Mouse (Mus musculus) intestine, postnatal 0 days (tissue): ENCODE measurements around the gene Lrrc20. TPM values are rescaled to one million over a fixed set of nuclear protein-coding genes. Genes with fewer than 3 reads are reported as not detected.

ENCODE experiments used
- ATAC-seq: fragments of 200-750 bp; cut with Nextera tagmentation; 2 replicates; pipeline ENCODE4 v1.8.0; 2017; ENCODE audit warnings: mild to moderate bottlenecking, moderate TSS enrichment, moderate library complexity
- H3K27ac ChIP-seq: fragments of 300-500 bp; sonication (generic); 2 replicates; pipeline ENCODE4 v1.5.1; 2014; ENCODE audit warnings: mild to moderate bottlenecking, low read depth, low read length, moderate library complexity
- H3K27me3 ChIP-seq: fragments of 300-500 bp; sonication (generic); replicated peaks from 2 replicates; pipeline ENCODE4 v1.6.1; 2014; ENCODE audit warnings: low read length, mixed read lengths; ENCODE audit not compliant: control insufficient read depth, insufficient read depth
- H3K36me3 ChIP-seq: fragments of 300-500 bp; sonication (generic); 2 replicates; pipeline ENCODE4 v1.6.1; 2014; ENCODE audit warnings: mild to moderate bottlenecking, moderate library complexity; ENCODE audit not compliant: control insufficient read depth, insufficient read depth
- H3K4me1 ChIP-seq: fragments of 300-500 bp; sonication (generic); replicated peaks from 2 replicates; pipeline ENCODE4 v1.6.1; 2014; ENCODE audit warnings: antibody characterized with exemption, low read length, mixed read lengths; ENCODE audit not compliant: control insufficient read depth, insufficient read depth
- H3K4me2 ChIP-seq: fragments of 300-500 bp; sonication (generic); replicated peaks from 2 replicates; pipeline ENCODE4 v1.6.1; 2014; ENCODE audit warnings: low read depth, mild to moderate bottlenecking, moderate library complexity
- H3K4me3 ChIP-seq: fragments of 300-500 bp; sonication (generic); 2 replicates; pipeline ENCODE4 v1.5.1; 2014; ENCODE audit warnings: low read depth, low read length
- H3K9ac ChIP-seq: fragments of 300-500 bp; sonication (generic); 2 replicates; pipeline ENCODE4 v1.6.1; 2014; ENCODE audit warnings: mild to moderate bottlenecking, low read depth, low read length
- H3K9me3 ChIP-seq: fragments of 300-500 bp; sonication (generic); 2 replicates; pipeline ENCODE4 v1.6.1; 2016; ENCODE audit warnings: mixed run types; ENCODE audit not compliant: control insufficient read depth
- CTCF ChIP-seq: sonication (generic); IDR thresholded peaks from 2 replicates; pipeline ENCODE4 v1.5.1; 2016; ENCODE audit warnings: low read depth, mild to moderate bottlenecking, control low read depth, antibody characterized with exemption, moderate library complexity
- WGBS: fragments of 180-500 bp; shearing (Covaris S2); extraction: QIAGEN DNeasy Blood & Tissue Kit; methylation state at CpG from one replicate; pipeline ENCODE4 v1.1.7; 2014; 5-methylcytosine and 5-hydroxymethylcytosine counted together
- polyA plus RNA-seq: library from polyadenylated mRNA; unstranded; fragments of >200 nt; fragmentation: Nextera tagmentation; extraction: Ambion mirVana; gene quantifications from 2 replicates; pipeline ENCODE4 v1.2.1, GENCODE M21; 2015

Gene Lrrc20
- polyA plus RNA-seq, 1 experiment from 2014 or later: 3.3 TPM

DNA sequence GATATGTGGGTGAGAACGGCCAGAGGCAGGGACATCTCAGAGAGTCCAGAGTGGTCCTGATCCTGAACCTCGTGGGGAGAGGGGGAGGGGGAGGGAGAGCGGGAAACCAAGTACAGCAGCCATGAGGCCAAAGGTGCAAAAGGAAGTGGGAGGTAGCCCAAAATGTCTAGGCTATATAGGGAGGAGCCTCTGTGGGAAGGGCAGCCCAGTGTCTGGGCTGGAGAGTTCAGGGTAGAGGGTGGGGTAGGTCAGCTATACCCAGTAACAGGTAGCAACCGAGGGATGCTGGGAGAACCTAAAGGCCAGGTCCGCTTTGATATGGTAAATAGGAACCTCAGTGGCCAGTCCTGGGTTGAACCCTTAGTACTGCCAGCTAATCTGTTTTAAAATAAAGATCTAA is 149.2 kb downstream of the Lrrc20 start:
- ATAC-seq: no peak
- Histone ChIP-seq H3K4me3 (no peak overlapping the region), H3K9ac (no peak overlapping the region), H3K9me3 (no peaks in the 10 kb centered on the region), H3K4me2 (no peak overlapping the region), H3K36me3 (no peaks in the 10 kb centered on the region), H3K27me3 (peaks cover 25% of the 10 kb centered on the region), H3K27ac (no peak overlapping the region), H3K4me1 (no peaks in the 10 kb centered on the region; the same call in 1 of the 2 replicates)
- WGBS: 30% methylated on average over 5 of the region's 5 CpGs
- TF ChIP-seq CTCF: no peak

DNA sequence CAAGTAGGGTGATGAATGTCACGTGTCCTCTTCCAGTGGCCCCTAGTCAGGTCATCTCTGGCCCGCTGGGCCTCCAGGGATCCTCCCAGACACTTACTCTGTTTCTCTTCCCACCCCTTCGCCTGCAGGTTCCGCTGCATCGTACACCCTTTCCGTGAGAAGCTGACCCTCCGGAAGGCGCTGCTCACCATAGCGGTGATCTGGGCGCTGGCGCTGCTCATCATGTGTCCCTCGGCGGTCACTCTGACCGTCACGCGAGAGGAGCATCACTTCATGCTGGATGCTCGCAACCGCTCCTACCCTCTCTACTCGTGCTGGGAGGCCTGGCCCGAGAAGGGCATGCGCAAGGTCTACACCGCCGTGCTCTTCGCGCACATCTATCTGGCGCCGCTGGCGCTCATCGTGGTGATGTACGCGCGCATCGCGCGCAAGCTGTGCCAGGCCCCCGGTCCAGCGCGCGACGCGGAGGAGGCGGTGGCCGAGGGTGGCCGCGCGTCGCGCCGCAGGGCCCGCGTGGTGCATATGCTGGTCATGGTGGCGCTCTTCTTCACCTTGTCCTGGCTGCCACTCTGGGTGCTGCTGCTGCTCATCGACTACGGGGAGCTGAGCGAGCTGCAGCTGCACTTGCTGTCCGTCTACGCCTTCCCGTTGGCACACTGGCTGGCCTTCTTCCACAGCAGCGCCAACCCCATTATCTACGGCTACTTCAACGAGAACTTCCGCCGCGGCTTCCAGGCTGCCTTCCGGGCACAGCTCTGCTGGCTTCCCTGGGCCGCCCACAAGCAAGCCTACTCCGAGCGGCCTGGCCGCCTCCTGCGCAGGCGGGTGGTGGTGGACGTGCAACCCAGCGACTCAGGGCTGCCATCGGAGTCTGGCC is 150.0 kb downstream of the Lrrc20 start:
- no peaks in the 10 kb centered on the region for H3K9me3 ChIP-seq
- peak overlapping the region; percentile 64 for H3K4me2 ChIP-seq
- H3K4me1 ChIP-seq: no peaks in the 10 kb centered on the region; the same call in 1 of the 2 replicates
- peaks cover 25% of the 10 kb centered on the region for H3K27me3 ChIP-seq
- H3K36me3 ChIP-seq: no peaks in the 10 kb centered on the region
- 6% methylated on average over 74 of the region's 74 CpGs for WGBS
- peak overlapping the region; percentile 32 for H3K4me3 ChIP-seq
- H3K27ac ChIP-seq: no peak overlapping the region
- 0 out of 2 replicates have a peak, but pooled peaks have one; percentile 25 for ATAC-seq
- H3K9ac ChIP-seq: no peak overlapping the region
- TF ChIP-seq CTCF: no peak

DNA sequence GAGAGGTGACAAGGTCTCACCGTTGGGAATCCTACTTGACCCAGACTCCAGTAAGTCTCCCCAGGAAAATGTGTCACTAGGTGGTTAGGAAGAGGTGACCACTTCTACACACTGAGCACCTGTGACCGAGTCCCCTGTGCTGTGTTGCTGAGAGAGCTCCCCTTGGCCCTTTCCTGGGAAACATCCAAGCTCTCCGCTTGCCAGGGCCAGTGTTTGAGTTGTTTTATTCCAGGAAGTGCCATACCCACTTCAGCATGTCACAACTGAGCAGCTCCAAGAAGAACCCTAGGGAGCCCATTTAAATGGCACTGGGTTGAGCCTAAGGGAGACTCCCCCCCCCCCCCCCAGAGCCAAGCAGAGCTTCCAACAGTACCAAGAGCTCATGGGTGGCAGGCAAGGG is 150.9 kb downstream of the Lrrc20 start:
- WGBS: 79% methylated on average over 3 of the region's 3 CpGs
- Histone ChIP-seq H3K4me3 (no peak overlapping the region), H3K4me1 (no peaks in the 10 kb centered on the region; the same call in 1 of the 2 replicates), H3K27ac (no peak overlapping the region), H3K9ac (no peak overlapping the region), H3K36me3 (no peaks in the 10 kb centered on the region), H3K9me3 (no peaks in the 10 kb centered on the region), H3K4me2 (no peak overlapping the region), H3K27me3 (peaks cover 25% of the 10 kb centered on the region)
- no peak for TF ChIP-seq CTCF
- ATAC-seq: no peak

DNA sequence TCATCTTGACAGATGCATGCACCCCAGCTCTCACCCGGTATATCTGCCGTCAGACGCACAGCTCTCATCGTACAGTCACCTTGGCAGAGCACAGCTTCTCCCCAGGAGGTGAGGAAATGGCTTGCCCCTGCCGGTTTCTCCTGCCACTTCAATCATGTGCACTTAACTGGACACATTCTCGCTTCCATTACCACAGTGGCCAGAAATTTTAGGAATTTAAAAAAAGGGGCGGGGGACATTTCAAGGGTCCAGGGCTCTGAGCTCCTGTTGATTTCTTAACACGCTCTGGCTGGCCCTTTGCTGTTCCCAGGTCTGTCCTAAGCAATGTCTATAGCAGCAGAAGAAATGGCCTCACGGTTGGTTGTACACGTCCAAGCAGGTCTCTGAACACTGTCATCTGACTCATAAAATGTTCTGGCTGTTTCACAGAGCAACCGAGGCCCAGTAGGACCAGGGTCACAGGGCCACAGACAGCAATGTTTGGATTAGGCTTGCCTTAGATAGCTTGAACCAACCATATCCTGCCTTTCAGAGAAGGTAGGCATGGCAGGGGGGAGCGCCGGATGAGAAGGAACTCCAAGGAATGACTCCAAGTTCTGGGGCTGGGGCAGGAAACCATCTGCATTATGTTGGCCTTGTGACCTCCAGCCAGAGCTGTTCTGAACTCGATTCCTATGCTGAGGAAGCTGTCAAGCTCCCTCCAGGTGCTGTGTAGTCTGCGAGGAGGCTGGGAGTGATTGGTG is 151.8 kb downstream of the Lrrc20 start:
- WGBS: 66% methylated on average over 15 of the region's 15 CpGs
- Histone ChIP-seq H3K4me1 (no peaks in the 10 kb centered on the region; the same call in 1 of the 2 replicates), H3K4me3 (no peak overlapping the region), H3K4me2 (no peak overlapping the region), H3K9ac (no peak overlapping the region), H3K36me3 (no peaks in the 10 kb centered on the region), H3K9me3 (no peaks in the 10 kb centered on the region), H3K27me3 (peaks cover 25% of the 10 kb centered on the region), H3K27ac (no peak overlapping the region)
- no peak for TF ChIP-seq CTCF
- ATAC-seq: no peak

DNA sequence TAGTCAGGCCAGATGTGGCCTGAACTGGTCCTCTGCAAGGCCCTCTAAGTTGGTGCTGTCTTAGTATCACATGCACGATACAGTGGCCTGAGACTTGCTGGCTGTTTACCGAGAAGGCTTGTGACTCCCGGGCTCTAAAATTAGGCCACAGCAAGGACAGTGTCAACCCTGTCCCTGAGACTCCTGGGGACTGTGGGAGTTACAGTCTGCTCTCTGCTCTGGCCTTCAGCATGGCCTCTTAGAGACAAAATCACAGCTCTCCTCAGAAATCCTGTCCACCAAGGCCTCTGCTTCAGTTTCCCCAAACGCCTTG is 152.3 kb downstream of the Lrrc20 start:
- no peak for TF ChIP-seq CTCF
- Histone ChIP-seq H3K27ac (no peak overlapping the region), H3K4me2 (no peak overlapping the region), H3K4me3 (no peak overlapping the region), H3K36me3 (no peaks in the 10 kb centered on the region), H3K9ac (no peak overlapping the region), H3K9me3 (no peaks in the 10 kb centered on the region), H3K4me1 (no peaks in the 10 kb centered on the region; the same call in 1 of the 2 replicates), H3K27me3 (peaks cover 25% of the 10 kb centered on the region)
- WGBS: 76% methylated on average over 4 of the region's 4 CpGs
- no peak for ATAC-seq

Other genes starting within 250 kb of the Lrrc20 start
- 0.60 and 0.73 TPM in 2 replicates for gene Adamts14, start 202.4 kb upstream of the Lrrc20 start, polyA plus RNA-seq
- gene Prf1, start 178.0 kb upstream of the Lrrc20 start, polyA plus RNA-seq: not detected in 2 replicates
- gene Pald1, start 92.3 kb upstream of the Lrrc20 start, polyA plus RNA-seq: 4.1 and 4.4 TPM in 2 replicates
- gene Nodal, start 57.8 kb upstream of the Lrrc20 start, polyA plus RNA-seq: 0.10 TPM in 1 of 2 replicates, not detected in the other
- gene Eif4ebp2, start 23.1 kb upstream of the Lrrc20 start, polyA plus RNA-seq: 53.1 and 55.0 TPM in 2 replicates
- gene Npffr1, start 119.7 kb downstream of the Lrrc20 start, polyA plus RNA-seq: 0.16 and 0.17 TPM in 2 replicates
- 194 and 204 TPM in 2 replicates for gene Ppa1, start 172.8 kb downstream of the Lrrc20 start, polyA plus RNA-seq
- gene Sar1a, start 204.5 kb downstream of the Lrrc20 start, polyA plus RNA-seq: 105 and 111 TPM in 2 replicates
- gene Tysnd1, start 219.7 kb downstream of the Lrrc20 start, polyA plus RNA-seq: 22.2 and 24.7 TPM in 2 replicates
- gene Aifm2, start 239.5 kb downstream of the Lrrc20 start, polyA plus RNA-seq: 14.7 and 16.9 TPM in 2 replicates